Mouse (Mus musculus): Measurements from ENCODE around the gene Iqsec3. TPM values are rescaled to one million over a fixed set of nuclear protein-coding genes. Genes with fewer than 3 reads are reported as not detected.

Iqsec3 gene
- total and polyA plus RNA-seq, 2 experiments from 2014 or later = 0.04 TPM; not detected in 1

DNA sequence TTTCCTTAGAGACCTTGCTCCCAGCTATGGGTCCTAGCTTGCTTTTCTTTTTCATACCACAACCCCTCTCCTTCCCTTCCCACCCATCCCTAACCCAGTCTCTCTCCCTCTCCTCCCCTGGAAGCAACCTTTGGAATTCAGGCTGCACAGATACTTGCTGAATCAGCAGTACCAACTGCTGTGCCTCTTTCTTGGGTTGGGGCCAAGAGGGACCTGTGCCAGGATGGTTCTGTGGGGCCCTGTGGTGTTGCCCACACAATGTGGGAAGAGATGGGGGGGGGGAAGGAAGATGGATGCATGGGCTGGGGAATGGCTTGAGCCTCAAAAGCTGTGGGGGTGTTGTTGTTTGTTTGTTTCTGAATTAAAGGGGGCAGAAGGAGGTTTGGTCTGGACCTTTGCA, 5.2 kb downstream of the Iqsec3 start:
- DNase-seq (ENCODE audit: low spot score) = no peak
- Histone ChIP-seq H3K36me3 (replicated peaks; ENCODE audit: control insufficient read depth, insufficient read depth, low read length) (no peaks in the 10 kb centered on the region), H3K9ac (replicated peaks; ENCODE audit: low read depth, low read length) (no peak overlapping the region), H3K27me3 (ENCODE audit: control insufficient read depth, insufficient read depth, low read length) (peaks cover 18% of the 10 kb centered on the region), H3K4me3 (ENCODE audit: low read depth, low read length) (no peak overlapping the region), H3K4me2 (ENCODE audit: low read depth, low read length) (no peak overlapping the region), H3K4me1 (ENCODE audit: control insufficient read depth, insufficient read depth) (no peaks in the 10 kb centered on the region), H3K27ac (ENCODE audit: low read depth) (no peak overlapping the region), H3K9me3 (replicated peaks; ENCODE audit: control insufficient read depth, low read length) (no peaks in the 10 kb centered on the region)
- TF ChIP-seq EP300 (IDR thresholded peaks at IDR 0.05; ENCODE audit: low read depth) = no peak
- no peak for TF ChIP-seq CTCF (IDR thresholded peaks at IDR 0.05; ENCODE audit: low read depth)
- ATAC-seq (ENCODE audit: insufficient read depth, low read depth) = no peak

GRCm38 (mm10) chr6:121462628-121463340, 10.7 kb downstream of the Iqsec3 start:
- Histone ChIP-seq H3K9ac (replicated peaks; ENCODE audit: low read depth, low read length) (no peak overlapping the region), H3K27me3 (ENCODE audit: control insufficient read depth, insufficient read depth, low read length) (peaks cover 16% of the 10 kb centered on the region; the same call in 1 of the 2 replicates), H3K4me1 (ENCODE audit: control insufficient read depth, insufficient read depth) (no peaks in the 10 kb centered on the region), H3K36me3 (replicated peaks; ENCODE audit: control insufficient read depth, insufficient read depth, low read length) (no peaks in the 10 kb centered on the region), H3K27ac (ENCODE audit: low read depth) (no peak overlapping the region), H3K4me2 (ENCODE audit: low read depth, low read length) (no peak overlapping the region), H3K4me3 (ENCODE audit: low read depth, low read length) (no peak overlapping the region), H3K9me3 (replicated peaks; ENCODE audit: control insufficient read depth, low read length) (no peaks in the 10 kb centered on the region)
- TF ChIP-seq EP300 (IDR thresholded peaks at IDR 0.05; ENCODE audit: low read depth) (no peak), CTCF (IDR thresholded peaks at IDR 0.05; ENCODE audit: low read depth) (no peak)
- ATAC-seq (ENCODE audit: insufficient read depth, low read depth) = peak; percentile 17; the same call in 1 of the 2 replicates
- 3% methylated on average over 25 of the region's 28 CpGs for WGBS
- DNase-seq (ENCODE audit: low spot score) = no peak

- no peak overlapping the region for H3K4me2 ChIP-seq (ENCODE audit: low read depth, low read length)
- H3K36me3 ChIP-seq (replicated peaks; ENCODE audit: control insufficient read depth, insufficient read depth, low read length) = no peaks in the 10 kb centered on the region
- DNase-seq (ENCODE audit: low spot score) (no peak), ATAC-seq (ENCODE audit: insufficient read depth, low read depth) (no peak)
- H3K9ac ChIP-seq (replicated peaks; ENCODE audit: low read depth, low read length) = no peak overlapping the region
- H3K4me1 ChIP-seq (ENCODE audit: control insufficient read depth, insufficient read depth) = no peaks in the 10 kb centered on the region
- WGBS = 50% methylated on average over 8 of the region's 8 CpGs
- H3K4me3 ChIP-seq (ENCODE audit: low read depth, low read length) = no peak overlapping the region
- peaks cover 9% of the 10 kb centered on the region; the same call in 1 of the 2 replicates for H3K27me3 ChIP-seq (ENCODE audit: control insufficient read depth, insufficient read depth, low read length)
- TF ChIP-seq EP300 (IDR thresholded peaks at IDR 0.05; ENCODE audit: low read depth) (no peak), CTCF (IDR thresholded peaks at IDR 0.05; ENCODE audit: low read depth) (no peak)
- H3K27ac ChIP-seq (ENCODE audit: low read depth) = no peak overlapping the region
- no peaks in the 10 kb centered on the region for H3K9me3 ChIP-seq (replicated peaks; ENCODE audit: control insufficient read depth, low read length)
Observed at GRCm38 (mm10) chr6:121457381-121457780, 16.1 kb downstream of the Iqsec3 start.

DNA sequence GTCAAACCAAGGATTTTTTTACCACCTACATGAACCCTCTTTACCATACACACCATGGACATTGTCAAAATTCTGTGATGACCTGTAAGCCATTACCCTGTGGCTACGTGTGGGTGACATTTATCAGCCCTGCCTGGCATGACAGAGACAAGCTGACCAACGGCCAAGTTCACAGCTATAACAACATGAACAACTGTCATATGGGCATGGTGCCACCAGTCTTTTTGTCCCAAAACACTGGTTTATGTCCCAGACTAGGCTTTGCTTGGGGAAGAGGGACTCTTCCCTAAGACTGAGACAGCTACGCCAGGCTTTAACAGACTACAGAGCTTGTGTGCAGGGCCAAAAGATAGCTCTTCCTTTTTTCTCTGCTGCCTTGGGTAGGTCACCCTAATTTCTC, 16.8 kb downstream of the Iqsec3 start:
- Histone ChIP-seq H3K9me3 (replicated peaks; ENCODE audit: control insufficient read depth, low read length) (no peaks in the 10 kb centered on the region), H3K4me2 (ENCODE audit: low read depth, low read length) (no peak overlapping the region), H3K4me3 (ENCODE audit: low read depth, low read length) (no peak overlapping the region), H3K27ac (ENCODE audit: low read depth) (no peak overlapping the region), H3K27me3 (ENCODE audit: control insufficient read depth, insufficient read depth, low read length) (0 out of 2 replicates have a peak, but pooled peaks cover 3% of the 10 kb centered on the region), H3K9ac (replicated peaks; ENCODE audit: low read depth, low read length) (no peak overlapping the region), H3K36me3 (replicated peaks; ENCODE audit: control insufficient read depth, insufficient read depth, low read length) (no peaks in the 10 kb centered on the region), H3K4me1 (ENCODE audit: control insufficient read depth, insufficient read depth) (no peaks in the 10 kb centered on the region)
- ATAC-seq (ENCODE audit: insufficient read depth, low read depth) (no peak), DNase-seq (ENCODE audit: low spot score) (no peak)
- 69% methylated on average over 3 of the region's 3 CpGs for WGBS
- TF ChIP-seq CTCF (IDR thresholded peaks at IDR 0.05; ENCODE audit: low read depth) = no peak
- TF ChIP-seq EP300 (IDR thresholded peaks at IDR 0.05; ENCODE audit: low read depth) = no peak

DNA sequence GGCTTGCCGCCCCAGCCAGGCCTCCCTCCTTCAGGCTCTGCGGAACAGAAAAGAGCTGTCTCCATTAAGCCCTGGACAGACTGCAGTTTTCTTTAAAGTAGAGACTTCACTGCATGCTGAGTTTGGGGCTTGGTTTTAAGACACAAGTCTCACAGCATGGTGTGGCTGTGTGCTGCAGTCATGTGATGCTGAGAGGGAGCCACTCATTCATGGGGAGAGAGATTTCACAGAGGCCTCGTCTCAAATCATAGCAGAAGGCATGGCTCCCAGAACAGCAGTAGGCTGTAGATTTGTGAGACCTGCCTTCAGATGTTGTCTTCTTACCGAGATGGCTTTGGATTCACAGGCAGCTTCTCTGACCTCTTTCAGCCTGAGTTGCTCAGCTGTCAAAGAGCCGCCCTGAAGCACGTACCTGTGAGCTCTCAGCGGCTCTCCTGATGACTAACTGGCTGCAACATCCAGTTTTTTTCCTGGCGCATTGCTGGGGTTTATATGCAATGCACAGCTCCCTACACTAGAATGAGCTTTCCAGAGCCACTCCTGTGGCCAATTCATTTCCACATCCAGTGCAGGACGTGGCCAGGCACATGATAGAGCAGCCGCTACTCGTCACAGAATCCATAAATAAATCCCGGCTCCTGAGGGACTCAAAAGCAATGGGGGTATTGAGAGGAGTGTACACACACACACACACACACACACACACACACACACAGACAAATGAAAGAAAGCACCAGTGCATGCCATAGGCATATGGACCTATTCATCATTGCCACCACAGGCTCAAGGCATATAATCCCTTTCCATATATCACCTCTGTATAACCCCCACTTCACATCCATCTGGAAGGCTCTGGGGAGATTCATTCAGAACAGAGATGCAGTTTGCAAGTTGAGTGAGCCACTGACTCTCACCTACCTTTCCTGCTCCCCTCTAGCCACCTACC, 18.7 kb downstream of the Iqsec3 start:
- no peak overlapping the region for H3K9ac ChIP-seq (replicated peaks; ENCODE audit: low read depth, low read length)
- no peak for DNase-seq (ENCODE audit: low spot score)
- H3K4me2 ChIP-seq (ENCODE audit: low read depth, low read length) = no peak overlapping the region
- no peaks in the 10 kb centered on the region for H3K27me3 ChIP-seq (ENCODE audit: control insufficient read depth, insufficient read depth, low read length)
- ATAC-seq (ENCODE audit: insufficient read depth, low read depth) = no peak
- WGBS = 59% methylated on average over 12 of the region's 12 CpGs
- TF ChIP-seq CTCF (IDR thresholded peaks at IDR 0.05; ENCODE audit: low read depth) = no peak
- TF ChIP-seq EP300 (IDR thresholded peaks at IDR 0.05; ENCODE audit: low read depth) = no peak
- no peaks in the 10 kb centered on the region for H3K4me1 ChIP-seq (ENCODE audit: control insufficient read depth, insufficient read depth)
- H3K27ac ChIP-seq (ENCODE audit: low read depth) = no peak overlapping the region
- no peaks in the 10 kb centered on the region for H3K36me3 ChIP-seq (replicated peaks; ENCODE audit: control insufficient read depth, insufficient read depth, low read length)
- no peaks in the 10 kb centered on the region for H3K9me3 ChIP-seq (replicated peaks; ENCODE audit: control insufficient read depth, low read length)
- no peak overlapping the region for H3K4me3 ChIP-seq (ENCODE audit: low read depth, low read length)

All from heart, postnatal 0 days (tissue).